Mouse (Mus musculus) inflammation-experienced regulatory T-cells (primary cell): ENCODE results near the gene Cfap126. TPM values are rescaled to one million over a fixed set of nuclear protein-coding genes. Genes with fewer than 3 reads are reported as not detected.

Source experiments
- polyA plus RNA-seq, 2 experiments: library from polyadenylated mRNA; unstranded; fragments of 100-300 nt; shearing (Covaris generic); gene quantifications; one replicate each; pipeline ENCODE4 v1.2.1; 2017

Cfap126 gene
- 1 to 10 TPM in 1 of 2 experiments, not detected in 1; 3.6 TPM for polyA plus RNA-seq

GRCm38 (mm10) chr1:171113873-171114299 lies at the start of gene Cfap126:
TSS of gene Cfap126 (plus strand) at chr1:171113918.

GRCm38 (mm10) chr1:171064491-171065242 lies 49.1 kb upstream of the Cfap126 start, which contains the start of gene Fcgr3:
TSS of gene Fcgr3 (minus strand) at chr1:171064935.

GRCm38 (mm10) chr1:171149974-171150760 lies 36.4 kb downstream of the Cfap126 start, which contains the start of the genes Sdhc and Mpz:
TSS of gene Sdhc (minus strand) at chr1:171150603.
TSS of gene Mpz (plus strand) at chr1:171150711.

Other genes with a start within 250 kb of the Cfap126 start
- gene Atf6, start 246.1 kb upstream of the Cfap126 start, polyA plus RNA-seq, result 10 to 100 TPM in 1 of 2 experiments, 1 to 10 TPM in 1; 7.5 to 11.2 TPM
- gene Gm26620, start 228.9 kb upstream of the Cfap126 start, polyA plus RNA-seq, result 1 to 10 TPM in 1 of 2 experiments, not detected in 1; 1.7 TPM
- gene Dusp12, start 228.4 kb upstream of the Cfap126 start, polyA plus RNA-seq, result 10 to 100 TPM; 34.1 to 39.8 TPM
- not detected for gene Fcrlb, start 201.0 kb upstream of the Cfap126 start, polyA plus RNA-seq
- gene Fcrla, start 186.3 kb upstream of the Cfap126 start, polyA plus RNA-seq, result 1 to 10 TPM; 1.3 to 2.1 TPM
- gene Fcgr2b, start 137.4 kb upstream of the Cfap126 start, polyA plus RNA-seq, result 1 to 10 TPM; 1.5 to 4.3 TPM
- 1 to 10 TPM in 1 of 2 experiments, under 1 TPM in 1; 0.17 to 2.2 TPM for gene Fcgr4, start 95.0 kb upstream of the Cfap126 start, polyA plus RNA-seq
- gene Fcgr3, start 49.0 kb upstream of the Cfap126 start, polyA plus RNA-seq, result 1 to 10 TPM in 1 of 2 experiments, under 1 TPM in 1; 0.36 to 4.0 TPM
- 100 to 1,000 TPM; 156 to 158 TPM for gene Sdhc, start 36.7 kb downstream of the Cfap126 start, polyA plus RNA-seq
- under 1 TPM in 1 of 2 experiments, not detected in 1; 0.36 TPM for gene Mpz, start 36.8 kb downstream of the Cfap126 start, polyA plus RNA-seq
- under 1 TPM in 1 of 2 experiments, not detected in 1; 0.17 TPM for gene Pcp4l1, start 82.3 kb downstream of the Cfap126 start, polyA plus RNA-seq
- gene Nr1i3, start 100.1 kb downstream of the Cfap126 start, polyA plus RNA-seq, result 1 to 10 TPM in 1 of 2 experiments, under 1 TPM in 1; 0.27 to 1.2 TPM
- 10 to 100 TPM; 29.9 to 43.7 TPM for gene Tomm40l, start 108.6 kb downstream of the Cfap126 start, polyA plus RNA-seq
- gene Apoa2, start 111.1 kb downstream of the Cfap126 start, polyA plus RNA-seq, result not detected
- gene Fcer1g, start 120.4 kb downstream of the Cfap126 start, polyA plus RNA-seq, result 10 to 100 TPM in 1 of 2 experiments, 1 to 10 TPM in 1; 3.4 to 15.4 TPM
- gene Adamts4, start 136.5 kb downstream of the Cfap126 start, polyA plus RNA-seq, result 1 to 10 TPM in 1 of 2 experiments, not detected in 1; 1.3 TPM
- 100 to 1,000 TPM; 174 to 195 TPM for gene Ndufs2, start 137.5 kb downstream of the Cfap126 start, polyA plus RNA-seq
- 10 to 100 TPM; 39.8 to 41.4 TPM for gene B4galt3, start 156.4 kb downstream of the Cfap126 start, polyA plus RNA-seq
- 10 to 100 TPM; 63.5 to 98.8 TPM for gene Ppox, start 167.3 kb downstream of the Cfap126 start, polyA plus RNA-seq
- gene Usp21, start 174.1 kb downstream of the Cfap126 start, polyA plus RNA-seq, result 10 to 100 TPM; 58.7 to 64.2 TPM
- 10 to 100 TPM; 64.4 to 71.1 TPM for gene Ufc1, start 181.1 kb downstream of the Cfap126 start, polyA plus RNA-seq
- gene Dedd, start 215.2 kb downstream of the Cfap126 start, polyA plus RNA-seq, result 10 to 100 TPM; 42.6 to 52.0 TPM
- gene Nit1, start 231.7 kb downstream of the Cfap126 start, polyA plus RNA-seq, result 10 to 100 TPM; 42.0 to 43.2 TPM
- 100 to 1,000 TPM in 1 of 2 experiments, 10 to 100 TPM in 1; 80.8 to 111 TPM for gene Pfdn2, start 231.8 kb downstream of the Cfap126 start, polyA plus RNA-seq
- not detected for gene Klhdc9, start 246.9 kb downstream of the Cfap126 start, polyA plus RNA-seq